Comparison of ENCODE assay signal across 28 mouse cellular contexts in genomic region chr5:107182721-107183120, GRCm38 (mm10).
DNase-seq lines count a peak whose midpoint lies in the region; ATAC-seq and TF ChIP-seq lines count a peak whose summit lies in the region.
"Had no signal": no experiment of that assay in that cellular context is flagged by ENCODE, and none has a peak within 500 bp of the region (broad histone marks: within the 10 kb centered on the region; RNA-seq: fewer than 3 reads in every experiment).

No protein-coding gene starts in this region.

- no peaks in the 10 kb centered on the region for H3K36me3 ChIP-seq in heart, embryonic 10.5 days
- no peaks in the 10 kb centered on the region for H3K36me3 ChIP-seq in testis, adult 2 months (ENCODE audit: control insufficient read depth, insufficient read depth, low read length)
- H3K36me3 ChIP-seq: embryonic facial prominence, embryonic 12.5 days; embryonic facial prominence, embryonic 15.5 days; G1E; heart, embryonic 13.5 days; hindbrain, embryonic 10.5 days; hindbrain, embryonic 13.5 days; intestine, embryonic 15.5 days had no signal

- TF ChIP-seq CTCF in testis, adult 2 months (IDR thresholded peaks at IDR 0.05; ENCODE audit: control insufficient read depth, insufficient read depth, insufficient replicate concordance, low read depth, low read length) = no peak

- intact Hi-C loops in heart, postnatal 25 days (cut with DNase I) = no loop called here
- intact Hi-C loops in heart, postnatal 10 days (cut with DNase I) = no loop called here

- H3K4me1 ChIP-seq in heart, embryonic 10.5 days = peaks cover 40% of the 10 kb centered on the region
- no peaks in the 10 kb centered on the region for H3K4me1 ChIP-seq in testis, adult 2 months (ENCODE audit: control insufficient read depth, insufficient read depth, low read length)

- no peak for TF ChIP-seq POLR2A in testis, adult 2 months (IDR thresholded peaks at IDR 0.05; ENCODE audit: control insufficient read depth, low read depth, low read length)

- WGBS in heart, embryonic 10.5 days = 75% methylated on average over 7 of the region's 7 CpGs

- H3K4me3 ChIP-seq in heart, embryonic 10.5 days = no peak overlapping the region
- H3K4me3 ChIP-seq in testis, adult 2 months (ENCODE audit: control insufficient read depth, low read depth, low read length) = no peak overlapping the region
- H3K4me3 ChIP-seq: embryonic facial prominence, embryonic 12.5 days; embryonic facial prominence, embryonic 15.5 days; heart, embryonic 13.5 days; hindbrain, embryonic 10.5 days; hindbrain, embryonic 13.5 days; intestine, embryonic 15.5 days had no signal

- peaks cover 10% of the 10 kb centered on the region; the same call in 1 of the 2 replicates for H3K27me3 ChIP-seq in heart, embryonic 10.5 days (ENCODE audit: insufficient read depth, poor library complexity, severe bottlenecking)
- H3K27me3 ChIP-seq in testis, adult 2 months (ENCODE audit: control insufficient read depth, insufficient read depth, low read length) = no peaks in the 10 kb centered on the region
- H3K27me3 ChIP-seq: CH12.LX; embryonic facial prominence, embryonic 12.5 days; embryonic facial prominence, embryonic 15.5 days; heart, embryonic 13.5 days; hindbrain, embryonic 13.5 days; intestine, embryonic 15.5 days; Patski had no signal

- DNase-seq in heart, adult 11 months = peak; percentile 95
- DNase-seq in heart, embryonic 10.5 days (ENCODE audit: low spot score) = no peak
- DNase-seq in heart, postnatal 25 days (ENCODE audit: low spot score) = peak; percentile 37
- DNase-seq in heart, postnatal 10 days = no peak
- no peak for DNase-seq in testis, postnatal 10 days (ENCODE audit: low spot score)
- DNase-seq: adrenal gland, postnatal 10 days; adrenal gland, postnatal 36 days; B cell, adult 2 months; cerebellum, adult 11 months; cerebellum, adult 2 months; cerebellum, adult 9-11 months; cerebellum, postnatal 25 days; forebrain, postnatal 0 days; gastrocnemius, postnatal 36 days; heart, postnatal 36 days had no signal

- no peak for ATAC-seq in megakaryocyte-erythroid progenitor cell, adult 5-6 weeks (replicated peaks; ENCODE audit: low FRiP score, low TSS enrichment, poor library complexity, severe bottlenecking)
- ATAC-seq: forebrain, embryonic 14.5 days; forebrain, postnatal 0 days; hindbrain, embryonic 16.5 days; intestine, embryonic 15.5 days; Patski had no signal

- no peak overlapping the region for H3K27ac ChIP-seq in heart, embryonic 10.5 days
- peak overlapping the region; percentile 44 for H3K27ac ChIP-seq in testis, adult 2 months (ENCODE audit: control insufficient read depth, insufficient read depth, low read depth, low read length)
- H3K27ac ChIP-seq: embryonic facial prominence, embryonic 12.5 days; embryonic facial prominence, embryonic 15.5 days; hindbrain, embryonic 10.5 days; hindbrain, embryonic 13.5 days; intestine, embryonic 15.5 days had no signal

- no peaks in the 10 kb centered on the region for H3K9me3 ChIP-seq in heart, embryonic 10.5 days
- H3K9me3 ChIP-seq: embryonic facial prominence, embryonic 12.5 days; embryonic facial prominence, embryonic 15.5 days; G1E; heart, embryonic 13.5 days; hindbrain, embryonic 10.5 days; hindbrain, embryonic 13.5 days; intestine, embryonic 15.5 days had no signal

Comparison
In these comparisons a context has a peak if more than half of its experiments do, and no peak if none do; other contexts are left out.
1. DNase-seq: peak in heart, adult 11 months (single experiment) and heart, postnatal 25 days (single experiment); none in heart, embryonic 10.5 days (single experiment), heart, postnatal 10 days (0 of 2) and testis, postnatal 10 days (single experiment).